Mouse (Mus musculus) kidney, postnatal 25 days (tissue): ENCODE measurements around the gene Gabrb1.
"Not testable (repeated sequence)": the region's sequence is repeated elsewhere in the genome, so short reads cannot be mapped to it uniquely, and the experiment has no call there.

Experiments used
- DNase-seq, 2 experiments: peaks; one replicate each; pipeline ENCODE4 v3.0.0; 2021; ENCODE audit warnings: mixed read lengths in 2 of 2

The Gabrb1 gene

DNA sequence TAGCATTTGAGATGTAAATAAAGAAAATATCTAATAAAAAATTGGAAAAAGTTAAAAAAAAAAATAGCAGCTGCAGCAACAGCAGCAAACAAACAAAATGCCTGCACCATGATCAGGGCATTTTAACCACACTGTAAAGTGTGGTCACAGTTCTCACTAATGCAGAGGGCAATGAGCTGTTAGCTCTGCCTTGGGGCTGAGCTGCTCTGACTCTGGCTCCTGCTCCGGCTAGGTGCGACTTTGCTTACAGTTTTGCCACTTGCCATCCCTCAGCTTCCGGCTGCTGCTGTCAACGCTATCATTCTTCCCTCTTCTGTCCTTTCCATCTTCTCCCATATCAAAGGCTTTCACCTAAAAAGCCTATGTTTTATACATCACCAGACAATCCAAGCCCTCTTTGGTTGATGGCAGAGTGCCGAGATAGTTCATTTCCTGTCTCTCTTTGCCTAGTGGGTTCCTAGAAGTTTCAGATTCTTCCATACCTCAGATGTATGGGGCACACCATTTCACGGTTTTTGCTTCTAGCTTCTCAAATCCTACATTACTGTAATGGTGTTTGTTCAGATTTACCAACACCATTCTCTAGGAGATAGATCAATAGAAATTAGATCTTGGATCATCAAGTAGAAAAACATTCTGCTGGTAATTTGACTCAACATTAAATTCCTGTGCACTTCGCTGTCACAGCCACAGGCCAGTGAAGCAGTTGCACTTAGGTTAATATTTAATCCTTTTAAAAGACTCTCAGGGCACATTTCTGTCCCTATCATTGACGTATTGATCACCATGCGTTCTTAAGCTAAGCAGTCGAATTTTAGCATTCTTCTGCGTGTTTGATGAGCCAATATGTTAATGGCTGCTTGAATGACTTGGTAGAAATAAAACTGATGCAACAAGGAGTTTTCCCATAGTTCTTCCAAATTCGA, 385.6 kb downstream of the Gabrb1 start:
- DNase-seq = no peak

DNA sequence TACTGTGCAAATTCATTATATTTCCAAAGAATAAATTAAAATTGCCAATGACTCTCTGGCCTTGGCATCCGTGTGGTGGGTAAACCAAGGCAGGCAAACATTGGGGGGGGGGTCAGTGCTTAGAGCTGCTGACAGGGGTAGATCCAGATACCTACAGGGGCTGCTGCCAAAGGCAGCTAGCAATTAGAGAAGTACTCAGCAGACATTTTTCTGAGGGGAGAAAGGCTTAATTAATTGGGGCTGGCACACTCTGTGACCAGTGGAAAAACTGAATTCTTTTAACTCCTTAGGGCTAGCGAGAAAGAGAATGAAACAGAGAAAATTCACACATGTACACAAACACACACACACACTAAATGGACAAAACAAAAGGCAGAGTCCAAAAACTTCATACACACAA, 388.3 kb downstream of the Gabrb1 start:
- DNase-seq = no peak

DNA sequence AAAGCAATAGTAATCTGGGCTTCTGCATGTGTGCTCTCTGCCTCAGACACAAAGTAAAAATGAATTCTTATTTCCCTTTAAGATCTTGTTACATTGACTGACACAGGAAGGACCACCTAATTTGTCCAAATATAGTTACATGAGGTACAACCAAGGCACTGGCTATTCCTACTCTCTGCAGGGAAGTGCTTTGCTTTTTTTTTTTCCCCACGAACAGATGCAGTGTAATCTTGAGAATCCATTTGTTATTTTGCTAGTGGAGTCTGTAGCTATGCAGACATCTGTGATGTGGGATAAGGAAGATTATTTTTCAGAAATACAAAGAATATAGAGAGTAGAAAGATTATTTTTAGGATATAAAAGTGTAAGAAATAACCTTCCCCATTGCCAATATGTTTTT, 406.2 kb downstream of the Gabrb1 start:
- no peak for DNase-seq

DNA sequence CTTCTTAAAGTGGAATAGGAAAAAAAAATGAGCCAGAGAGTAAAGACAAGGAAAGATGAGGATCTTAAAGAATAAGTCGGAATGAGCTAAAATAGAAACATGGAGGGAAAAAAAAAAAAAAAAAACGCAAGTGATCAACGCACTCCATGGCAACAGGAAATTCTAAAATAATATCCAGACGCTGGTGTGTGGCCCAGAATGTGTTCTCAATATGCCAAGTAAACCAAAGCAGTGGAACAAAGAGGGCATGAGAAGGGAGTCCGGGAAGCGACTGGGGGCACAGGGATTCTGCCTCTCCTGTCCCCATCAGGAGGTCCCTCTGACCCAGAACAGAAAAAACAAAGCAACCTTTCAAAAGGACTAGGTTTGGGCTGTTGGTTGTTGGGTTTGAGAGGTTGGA, 410.9 kb downstream of the Gabrb1 start:
- no peak for DNase-seq

DNA sequence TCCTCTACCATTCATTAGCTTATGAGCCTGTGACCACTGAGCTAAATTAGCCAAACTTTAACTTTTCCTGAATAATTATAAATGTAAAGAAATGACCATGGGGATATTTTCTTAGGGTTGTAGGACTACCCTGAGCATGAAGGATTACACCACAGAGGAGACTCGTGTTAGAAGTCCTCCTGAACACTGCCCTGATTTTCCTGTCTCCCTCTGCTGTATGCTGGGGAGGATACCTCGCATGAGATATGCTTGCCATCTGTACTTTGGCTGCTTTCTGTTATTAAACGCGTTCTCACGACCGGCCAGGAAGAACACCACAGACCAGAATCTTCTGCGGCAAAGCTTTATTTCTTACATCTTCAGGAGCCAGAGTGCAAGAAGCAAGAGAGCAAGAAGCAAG, 411.5 kb downstream of the Gabrb1 start:
- not testable (repeated sequence) for DNase-seq

DNA sequence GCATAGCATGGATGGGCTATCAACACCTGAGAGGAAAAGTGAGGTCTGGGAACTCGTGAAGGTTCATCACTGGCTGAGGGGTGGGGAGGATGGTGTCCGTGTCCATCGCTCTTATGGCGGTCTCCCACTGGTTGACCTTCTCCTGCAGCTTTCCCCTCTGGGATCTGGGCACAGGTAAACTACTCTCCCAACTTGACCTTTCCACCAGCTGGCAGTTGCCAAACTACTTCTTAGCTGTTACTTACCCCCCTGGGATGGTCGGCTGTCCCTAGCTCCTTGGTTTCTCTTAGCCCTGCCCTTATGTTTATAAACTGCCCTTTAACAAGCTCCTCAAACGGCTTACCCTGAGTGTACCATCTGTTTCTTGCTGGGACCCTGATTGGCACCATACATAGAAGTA, 418.9 kb downstream of the Gabrb1 start:
- DNase-seq = no peak

DNA sequence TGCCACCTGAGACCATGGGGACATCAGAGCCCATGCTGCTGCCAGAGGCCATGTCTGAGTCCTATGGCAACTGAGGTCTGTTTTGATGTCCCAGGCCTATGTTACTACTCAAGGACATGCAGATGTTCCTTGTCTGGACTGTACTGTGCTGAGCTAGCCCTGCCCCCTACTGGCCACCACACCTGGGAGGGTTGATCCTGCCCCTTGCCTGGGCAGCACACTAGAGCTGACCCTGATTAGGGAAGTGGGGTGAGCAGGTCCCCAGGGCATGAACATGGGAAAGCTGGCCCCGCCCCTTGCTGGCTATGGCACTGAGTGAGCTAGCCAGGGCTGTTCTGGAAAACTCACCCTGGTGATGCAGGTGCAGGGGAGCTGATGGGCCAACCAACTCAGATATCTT, 428.6 kb downstream of the Gabrb1 start:
- DNase-seq = peak; percentile 6 to 34

DNA sequence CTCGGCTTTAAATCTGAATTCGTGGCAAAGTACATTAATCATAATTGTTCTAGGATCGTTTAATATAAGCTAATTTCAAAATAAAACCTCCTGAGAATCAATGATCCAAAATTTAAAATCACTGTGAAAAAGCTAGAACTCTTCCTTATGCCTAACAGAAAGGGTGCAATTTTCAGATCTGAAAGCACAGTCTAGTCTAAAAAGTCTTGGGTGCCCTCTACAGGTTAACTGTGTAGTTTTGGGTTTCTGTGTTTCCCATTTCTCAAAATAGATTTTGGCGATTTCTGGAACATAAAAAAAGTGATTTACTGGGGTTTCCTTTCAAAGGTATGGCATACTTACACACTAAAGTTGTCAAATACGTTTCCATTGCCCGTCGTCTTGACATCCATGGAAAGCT, 436.7 kb downstream of the Gabrb1 start:
- peak in 1 of 2 experiments; percentile 2 for DNase-seq

DNA sequence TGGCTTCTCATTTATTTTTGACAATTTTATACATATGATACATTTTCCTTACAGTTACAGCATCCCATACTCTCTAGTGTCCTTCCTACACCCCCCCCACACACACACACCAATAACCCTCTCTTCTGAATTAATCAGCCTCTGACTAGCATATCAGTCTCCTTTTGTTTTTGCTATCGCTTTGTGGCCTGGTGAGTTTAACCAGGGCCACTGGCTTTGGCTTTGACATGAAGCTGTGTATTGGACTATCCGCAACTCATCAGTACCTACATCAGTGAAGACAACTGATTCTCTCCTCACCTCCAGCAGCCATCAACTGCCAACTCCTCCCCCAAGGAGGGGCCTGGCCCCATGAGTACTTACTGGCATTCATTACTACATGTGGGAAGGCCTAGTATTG, 437.1 kb downstream of the Gabrb1 start:
- no peak for DNase-seq

DNA sequence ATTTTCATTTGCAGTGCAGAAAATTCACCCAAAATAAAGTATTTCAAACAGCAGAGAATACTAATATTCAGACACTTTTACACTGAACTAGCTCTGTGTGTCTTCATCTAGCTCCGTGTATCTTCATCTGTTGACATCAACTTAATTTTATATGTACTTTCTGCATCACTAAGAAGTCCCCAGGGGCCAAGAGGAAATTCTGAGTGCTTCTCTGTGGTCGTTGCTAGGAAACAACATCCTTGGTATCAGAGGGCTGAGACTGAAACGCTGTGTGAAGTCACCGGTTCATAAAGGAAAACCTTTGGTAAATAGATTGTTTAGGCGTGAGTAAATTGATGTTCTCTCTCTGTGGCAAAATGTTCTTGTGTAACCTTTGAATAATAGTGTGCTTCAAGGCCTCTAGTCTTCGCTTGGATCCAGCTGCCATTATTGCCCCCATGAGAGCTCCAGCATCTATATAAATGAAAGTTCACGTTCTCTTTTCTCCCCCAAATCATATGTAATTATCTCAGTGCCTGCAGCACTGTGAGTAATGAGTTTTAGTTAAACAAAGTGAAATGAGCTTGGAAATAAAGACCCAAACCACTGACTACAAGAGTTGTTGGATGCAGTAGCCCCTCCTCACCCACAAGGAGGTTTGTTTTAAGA, 446.5 kb downstream of the Gabrb1 start:
- DNase-seq = no peak

DNA sequence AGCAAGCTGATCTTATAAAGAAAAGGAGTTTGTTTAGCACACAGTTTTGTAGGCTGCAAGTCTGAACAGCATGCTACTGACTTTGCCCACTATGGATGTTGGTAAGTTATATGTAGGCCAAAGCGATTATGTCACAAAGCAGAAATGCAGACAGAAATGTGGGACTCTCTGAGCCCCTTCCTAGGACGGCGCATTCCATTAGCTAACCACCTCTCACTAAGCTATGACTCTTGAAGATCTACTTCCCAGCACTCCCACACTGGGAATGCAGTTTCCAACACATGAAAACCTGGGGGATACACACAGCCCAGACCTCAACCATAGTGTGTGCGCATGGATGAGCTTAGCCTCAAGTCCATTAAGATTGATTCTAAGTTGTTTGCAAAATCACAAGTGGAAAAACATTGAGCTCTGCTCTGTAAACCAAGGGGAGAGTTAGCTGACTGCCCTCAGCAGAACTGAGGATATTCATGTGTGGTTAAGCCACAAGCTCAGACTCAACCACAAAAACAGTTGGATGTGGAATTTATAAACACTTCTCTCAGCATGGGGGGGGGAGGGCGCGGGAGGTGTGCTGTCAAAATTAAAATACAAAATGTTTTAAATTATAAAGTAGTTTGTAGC, 464.6 kb downstream of the Gabrb1 start:
- DNase-seq = no peak

DNA sequence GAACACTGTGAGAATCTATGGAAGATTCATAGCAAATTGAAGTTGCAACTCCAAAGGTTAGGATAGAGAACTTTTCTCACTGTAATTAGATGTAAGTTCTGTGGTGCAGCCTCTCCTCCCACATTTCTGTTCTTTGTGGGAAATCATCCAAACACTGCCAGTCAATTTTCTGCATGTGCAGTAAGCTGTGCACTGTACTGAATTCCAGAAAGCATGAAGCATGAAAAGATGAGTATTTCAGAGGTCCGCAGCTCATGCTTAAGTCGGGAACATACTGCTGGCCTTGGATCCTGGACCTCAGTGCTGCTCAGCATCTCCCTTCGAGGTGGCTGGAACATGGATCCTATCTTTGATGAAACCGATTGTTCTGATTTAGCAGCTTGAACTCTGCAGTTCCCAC, 468.8 kb downstream of the Gabrb1 start:
- DNase-seq = no peak

DNA sequence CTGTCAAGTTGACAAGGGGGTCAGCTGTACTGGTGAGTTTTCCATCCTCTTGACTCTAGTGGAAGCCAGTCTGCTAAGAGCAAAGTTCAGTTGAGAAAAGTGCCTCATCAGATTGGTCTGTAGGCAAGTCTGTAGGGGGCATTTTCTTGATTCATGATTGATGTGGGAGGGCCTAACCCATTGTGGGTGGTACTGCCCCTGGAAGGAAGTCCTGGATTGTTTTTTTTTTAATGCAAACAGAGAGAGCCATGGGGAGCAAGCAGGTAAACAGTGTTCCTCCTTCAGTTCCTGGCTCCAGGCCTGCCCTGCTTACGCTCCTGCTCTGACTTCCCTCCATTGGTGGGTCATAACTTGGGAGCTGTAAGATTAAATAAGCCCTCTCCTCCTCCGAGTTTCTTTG, 476.0 kb downstream of the Gabrb1 start:
- no peak for DNase-seq

DNA sequence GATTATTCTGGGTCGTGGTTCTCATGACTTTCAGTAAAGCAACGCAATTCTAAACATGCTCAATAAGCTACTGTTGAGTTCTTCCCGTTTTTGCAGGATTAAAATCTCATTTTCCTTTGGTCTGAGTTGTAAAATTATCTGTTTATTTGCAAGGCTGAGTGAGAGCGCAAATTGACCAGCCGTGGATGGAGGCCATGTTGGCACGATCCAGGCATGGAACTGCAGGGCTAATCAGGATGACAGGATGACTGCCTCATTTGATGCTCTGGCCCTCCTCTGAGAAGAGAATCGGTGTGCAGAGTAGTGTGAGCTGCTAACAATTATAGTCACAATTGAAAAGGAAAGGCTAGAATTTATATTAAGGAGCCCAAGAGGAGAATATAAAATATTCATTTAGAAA, 480.3 kb downstream of the Gabrb1 start:
- no peak for DNase-seq

DNA sequence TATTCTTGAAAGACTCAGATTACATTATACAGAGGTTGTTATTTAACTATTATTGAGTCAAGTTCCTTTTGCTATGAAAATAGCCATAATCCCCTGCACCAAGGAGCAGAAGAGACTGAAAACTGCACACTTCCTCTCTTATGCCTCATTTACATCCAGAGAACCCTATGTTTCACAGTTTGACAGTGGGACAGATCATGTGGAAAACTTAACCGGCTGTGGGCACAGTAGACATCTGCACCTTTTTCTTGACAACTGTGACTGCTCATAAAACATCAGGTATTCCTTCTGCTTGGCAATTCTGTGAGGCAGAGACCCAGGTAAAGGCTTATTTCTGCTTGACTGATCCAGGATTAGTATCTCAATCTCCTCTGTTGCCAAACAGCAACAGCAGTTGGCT, 481.7 kb downstream of the Gabrb1 start:
- no peak for DNase-seq

DNA sequence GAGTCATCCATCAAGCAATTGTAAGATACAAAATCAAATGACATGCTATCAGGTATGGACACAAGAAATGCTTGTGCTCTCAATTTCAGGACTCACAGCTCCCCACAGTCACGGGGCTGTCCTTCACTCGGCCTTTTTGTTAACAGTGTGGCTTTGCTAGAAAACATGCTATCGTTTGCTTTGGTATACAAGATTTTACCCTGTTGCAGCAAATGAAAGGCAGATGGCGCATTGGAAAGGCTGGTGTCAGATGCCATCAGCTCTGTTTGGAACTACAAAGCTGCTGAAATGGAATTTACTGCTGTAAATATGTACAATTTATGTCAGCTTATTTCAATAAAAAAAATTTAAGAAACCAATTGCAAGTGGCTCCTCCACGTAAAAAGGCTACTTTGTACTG, 490.8 kb downstream of the Gabrb1 start:
- DNase-seq = no peak

DNA sequence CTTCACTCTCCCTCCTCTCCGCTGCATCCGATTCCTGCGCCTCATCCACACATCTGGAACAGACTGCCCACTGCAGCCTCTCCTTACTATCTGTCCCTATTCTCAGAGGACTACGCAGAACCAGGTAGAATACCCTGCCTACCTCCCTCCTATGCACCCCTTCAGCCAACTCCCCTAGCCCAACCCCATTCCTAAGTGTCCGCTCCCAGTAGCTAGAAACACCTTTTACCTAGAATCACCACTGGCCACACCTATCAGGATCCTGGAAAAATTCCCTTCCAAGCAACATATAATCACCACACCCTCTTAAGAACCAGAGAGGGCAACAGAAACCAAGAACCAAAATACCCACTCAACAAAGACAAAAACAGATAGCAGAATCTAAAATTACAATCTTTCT, 493.0 kb downstream of the Gabrb1 start:
- DNase-seq = no peak

DNA sequence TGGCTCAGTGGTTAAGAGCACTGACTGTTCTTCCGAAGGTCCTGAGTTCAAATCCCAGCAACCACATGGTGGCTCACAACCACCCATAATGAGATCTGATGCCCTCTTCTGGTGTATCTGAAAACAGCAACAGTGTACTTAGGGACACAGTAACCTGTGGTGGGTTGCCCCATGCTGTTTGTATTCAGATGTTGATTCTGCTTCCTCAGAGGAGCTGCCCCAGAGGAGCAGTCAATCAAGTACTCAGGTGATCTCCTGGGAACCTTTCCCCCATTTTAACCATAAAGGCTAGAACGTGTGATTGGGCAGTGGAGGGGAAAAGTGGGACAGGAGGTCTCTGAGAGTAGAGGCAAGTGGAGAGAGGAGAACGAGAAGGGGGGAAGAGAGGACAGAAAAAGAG, 497.8 kb downstream of the Gabrb1 start:
- DNase-seq = not testable (repeated sequence)

DNA sequence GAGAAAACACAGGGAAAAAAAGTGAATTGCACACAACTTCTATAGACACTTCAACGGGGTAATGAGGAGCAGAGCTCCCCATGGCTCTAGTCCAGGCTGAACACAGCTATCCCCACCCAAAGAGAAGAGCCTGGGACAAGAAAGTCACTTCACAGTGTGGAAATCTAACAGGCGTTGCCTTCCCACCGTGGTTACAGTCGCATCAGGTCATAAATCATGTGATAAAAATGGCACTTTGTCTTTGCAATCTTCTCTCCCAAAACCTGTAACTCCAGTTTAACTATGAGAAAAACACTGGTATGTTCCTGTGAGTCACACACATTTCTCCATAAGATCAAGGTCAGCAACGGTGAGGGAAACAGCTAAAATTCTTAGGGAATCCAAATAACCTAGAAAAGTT, 498.7 kb downstream of the Gabrb1 start:
- DNase-seq = no peak

DNA sequence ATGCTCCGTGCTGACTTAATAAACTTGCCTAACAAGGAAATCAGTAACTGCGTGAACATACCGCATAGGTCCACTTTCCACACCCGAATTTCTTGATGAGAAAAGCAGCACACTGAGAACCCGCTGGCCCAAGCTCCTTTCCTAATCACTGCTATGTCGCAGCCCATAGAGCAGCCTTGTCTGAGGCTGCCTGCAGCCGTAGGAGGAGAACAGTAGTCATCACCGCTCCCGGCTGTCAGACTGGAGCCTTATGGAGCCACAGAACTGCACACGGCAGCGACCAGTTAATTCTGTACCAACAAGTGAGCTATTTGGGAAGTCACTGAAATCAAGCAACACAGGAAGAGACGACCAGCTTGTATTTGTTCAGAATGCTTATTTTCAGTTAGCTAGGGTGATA, 500.8 kb downstream of the Gabrb1 start:
- no peak for DNase-seq

DNA sequence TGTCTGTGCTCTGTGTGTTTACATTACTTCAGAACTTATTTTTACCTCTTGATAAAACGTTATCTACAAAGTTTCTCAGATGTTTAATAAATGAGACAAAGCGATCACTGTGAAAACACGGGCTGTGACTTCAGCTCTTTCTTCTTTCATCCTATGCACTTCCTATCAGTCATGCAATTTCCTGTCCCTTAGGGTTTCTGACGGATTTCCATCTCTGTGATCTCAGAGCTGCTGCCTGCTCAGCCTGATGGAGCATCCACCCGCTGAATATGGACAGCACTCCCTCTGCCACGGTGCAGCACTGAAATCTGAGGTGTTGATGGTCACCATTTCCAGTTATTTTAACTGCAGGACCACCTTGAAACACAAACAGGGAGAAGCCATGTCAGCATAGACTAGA, 501.6 kb downstream of the Gabrb1 start:
- DNase-seq = no peak

DNA sequence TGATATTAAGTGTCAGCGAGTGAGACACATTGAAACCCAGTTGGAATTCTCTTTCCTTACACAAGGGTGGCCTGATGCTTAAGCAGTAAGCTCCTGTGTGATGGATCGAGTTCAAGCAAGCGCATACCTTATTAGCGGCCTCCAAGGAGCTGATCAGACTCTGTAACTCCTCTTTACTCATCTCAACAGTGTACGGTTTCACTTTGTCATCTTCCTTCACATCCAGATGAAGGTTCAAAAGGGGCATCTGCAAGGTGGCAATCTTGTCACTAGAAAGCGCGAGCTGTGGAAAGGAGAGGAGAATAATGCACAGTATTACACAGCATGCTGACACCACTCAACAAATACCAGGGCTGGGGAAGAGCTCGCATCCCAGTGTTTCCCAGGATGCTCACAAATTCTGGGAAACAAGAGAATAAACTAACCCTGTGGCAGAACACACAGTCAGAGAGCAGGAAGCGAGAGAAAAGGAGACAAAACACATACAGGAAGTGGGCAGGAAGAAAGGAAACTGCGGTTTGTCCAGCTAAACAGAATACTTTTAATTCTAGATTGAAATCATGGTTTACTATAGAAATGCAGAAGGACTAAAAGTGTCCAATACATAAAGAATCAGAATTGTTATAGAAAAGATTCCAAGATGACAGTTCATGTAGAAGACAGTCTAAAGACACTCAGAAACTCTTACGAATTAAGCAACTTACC, 503.0 kb downstream of the Gabrb1 start:
- DNase-seq = no peak

DNA sequence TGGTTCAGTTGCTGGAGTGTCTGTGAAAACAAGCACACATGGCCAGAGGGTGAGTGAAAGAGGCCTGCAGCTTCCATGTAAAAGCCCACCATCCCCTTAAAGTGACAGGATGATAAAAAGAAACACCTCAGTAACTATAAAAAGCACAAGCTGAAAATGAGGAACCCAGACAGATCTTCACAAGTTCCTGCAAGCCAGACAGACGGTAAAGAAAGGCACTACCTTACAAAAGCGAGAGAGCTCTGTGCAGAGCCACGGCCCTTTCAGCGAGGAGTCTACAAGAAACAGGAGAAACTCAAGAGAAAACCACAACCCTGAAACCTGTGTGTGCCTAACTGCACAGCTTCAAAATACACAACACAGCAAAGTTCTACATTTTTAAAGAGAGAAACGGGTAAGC, 504.9 kb downstream of the Gabrb1 start:
- DNase-seq = no peak
